Mouse (Mus musculus): ENCODE data around the gene Armc9. TPM values are rescaled to one million over a fixed set of nuclear protein-coding genes. Genes with fewer than 3 reads are reported as not detected.

Armc9 gene
- polyA plus RNA-seq (2015; fragmentation: Nextera tagmentation; extraction: Ambion mirVana): 12.9 and 13.7 TPM in 2 replicates

GRCm38 (mm10) chr1:86154133-86154823 is at the start of gene Armc9:
Armc9 (plus strand) TSS chr1:86154780.
- peak within 1 kb of the TSS; percentile 89 for H3K9ac ChIP-seq
- H3K27me3 ChIP-seq (replicated peaks): no peaks in the 10 kb centered on the region
- peak; percentile 99 for ATAC-seq (ENCODE audit: extremely low read depth, insufficient number of reproducible peaks, low FRiP score, low TSS enrichment)
- H3K27ac ChIP-seq (replicated peaks): peak within 1 kb of the TSS; percentile 86
- peaks cover 11% of the 10 kb centered on the region; the same call in 1 of the 2 replicates for H3K36me3 ChIP-seq
- H3K4me1 ChIP-seq: peaks cover 18% of the 10 kb centered on the region
- H3K4me3 ChIP-seq: peak within 1 kb of the TSS; percentile 92
- H3K9me3 ChIP-seq: no peaks in the 10 kb centered on the region
- WGBS: 4% methylated on average over 40 of the region's 40 CpGs
- H3K4me2 ChIP-seq: peak within 1 kb of the TSS; percentile 87

GRCm38 (mm10) chr1:86105054-86105453 is 49.5 kb upstream of the Armc9 start:
- 96% methylated on average over 1 of the region's 1 CpGs for WGBS
- ATAC-seq (ENCODE audit: extremely low read depth, insufficient number of reproducible peaks, low FRiP score, low TSS enrichment): no peak

GRCm38 (mm10) chr1:86111779-86112178 is 42.8 kb upstream of the Armc9 start, which contains the start of gene Htr2b:
Htr2b (minus strand) TSS chr1:86111970.
- ATAC-seq (ENCODE audit: extremely low read depth, insufficient number of reproducible peaks, low FRiP score, low TSS enrichment): no peak

More at GRCm38 (mm10) chr1:86105054-86105453, 49.5 kb upstream of the Armc9 start:
- no peak overlapping the region for H3K9ac ChIP-seq
- H3K36me3 ChIP-seq: peaks cover 39% of the 10 kb centered on the region
- no peak overlapping the region for H3K27ac ChIP-seq (replicated peaks)
- no peaks in the 10 kb centered on the region for H3K4me1 ChIP-seq
- no peaks in the 10 kb centered on the region for H3K27me3 ChIP-seq (replicated peaks)
- no peak overlapping the region for H3K4me2 ChIP-seq
- H3K4me3 ChIP-seq: no peak overlapping the region
- no peaks in the 10 kb centered on the region for H3K9me3 ChIP-seq

GRCm38 (mm10) chr1:86114141-86114540 is 40.4 kb upstream of the Armc9 start:
- no peak overlapping the region for H3K27ac ChIP-seq (replicated peaks)
- H3K27me3 ChIP-seq (replicated peaks): no peaks in the 10 kb centered on the region
- H3K9me3 ChIP-seq: no peaks in the 10 kb centered on the region
- peaks cover 44% of the 10 kb centered on the region for H3K36me3 ChIP-seq
- 92% methylated on average over 3 of the region's 3 CpGs for WGBS
- no peak overlapping the region for H3K4me3 ChIP-seq
- H3K4me2 ChIP-seq: no peak overlapping the region
- no peaks in the 10 kb centered on the region for H3K4me1 ChIP-seq
- ATAC-seq (ENCODE audit: extremely low read depth, insufficient number of reproducible peaks, low FRiP score, low TSS enrichment): no peak
- H3K9ac ChIP-seq: no peak overlapping the region

More at GRCm38 (mm10) chr1:86111779-86112178, 42.8 kb upstream of the Armc9 start, which contains the start of gene Htr2b:
- H3K27ac ChIP-seq (replicated peaks): no peak within 1 kb of the TSS
- no peaks in the 10 kb centered on the region for H3K9me3 ChIP-seq
- H3K4me3 ChIP-seq: no peak within 1 kb of the TSS
- H3K36me3 ChIP-seq: peaks cover 32% of the 10 kb centered on the region
- H3K27me3 ChIP-seq (replicated peaks): no peaks in the 10 kb centered on the region
- H3K9ac ChIP-seq: no peak within 1 kb of the TSS
- no peak within 1 kb of the TSS for H3K4me2 ChIP-seq
- 64% methylated on average over 6 of the region's 6 CpGs for WGBS
- H3K4me1 ChIP-seq: no peaks in the 10 kb centered on the region

GRCm38 (mm10) chr1:86119549-86119948 is 35.0 kb upstream of the Armc9 start:
- ATAC-seq (ENCODE audit: extremely low read depth, insufficient number of reproducible peaks, low FRiP score, low TSS enrichment): no peak
- WGBS: 86% methylated on average over 4 of the region's 4 CpGs
- Histone ChIP-seq H3K4me2 (no peak overlapping the region), H3K27ac (replicated peaks) (no peak overlapping the region), H3K36me3 (peaks cover 87% of the 10 kb centered on the region), H3K4me3 (no peak overlapping the region), H3K27me3 (replicated peaks) (no peaks in the 10 kb centered on the region), H3K9me3 (no peaks in the 10 kb centered on the region), H3K9ac (no peak overlapping the region), H3K4me1 (no peaks in the 10 kb centered on the region)

GRCm38 (mm10) chr1:86126036-86126435 is 28.5 kb upstream of the Armc9 start:
- H3K9ac ChIP-seq: no peak overlapping the region
- no peak overlapping the region for H3K27ac ChIP-seq (replicated peaks)
- H3K36me3 ChIP-seq: peaks cover 93% of the 10 kb centered on the region
- H3K4me2 ChIP-seq: no peak overlapping the region
- no peaks in the 10 kb centered on the region for H3K4me1 ChIP-seq
- H3K27me3 ChIP-seq (replicated peaks): no peaks in the 10 kb centered on the region
- no peaks in the 10 kb centered on the region for H3K9me3 ChIP-seq
- no peak overlapping the region for H3K4me3 ChIP-seq
- 98% methylated on average over 2 of the region's 2 CpGs for WGBS
- no peak for ATAC-seq (ENCODE audit: extremely low read depth, insufficient number of reproducible peaks, low FRiP score, low TSS enrichment)

GRCm38 (mm10) chr1:86133337-86133736 is 21.2 kb upstream of the Armc9 start, which contains the start of gene Gm21972:
Gm21972 (plus strand) TSS chr1:86133637.
- Histone ChIP-seq H3K27me3 (replicated peaks) (no peaks in the 10 kb centered on the region), H3K4me2 (no peak within 1 kb of the TSS), H3K4me3 (no peak within 1 kb of the TSS), H3K4me1 (no peaks in the 10 kb centered on the region), H3K36me3 (peaks cover 93% of the 10 kb centered on the region), H3K27ac (replicated peaks) (no peak within 1 kb of the TSS), H3K9me3 (no peaks in the 10 kb centered on the region), H3K9ac (no peak within 1 kb of the TSS)
- WGBS: 91% methylated on average over 4 of the region's 4 CpGs
- no peak for ATAC-seq (ENCODE audit: extremely low read depth, insufficient number of reproducible peaks, low FRiP score, low TSS enrichment)

- no peaks in the 10 kb centered on the region for H3K27me3 ChIP-seq (replicated peaks)
- no peak overlapping the region for H3K27ac ChIP-seq (replicated peaks)
- WGBS: 92% methylated on average over 6 of the region's 6 CpGs
- no peaks in the 10 kb centered on the region for H3K9me3 ChIP-seq
- H3K36me3 ChIP-seq: peaks cover 94% of the 10 kb centered on the region
- no peak overlapping the region for H3K4me3 ChIP-seq
- no peak for ATAC-seq (ENCODE audit: extremely low read depth, insufficient number of reproducible peaks, low FRiP score, low TSS enrichment)
- H3K4me1 ChIP-seq: no peaks in the 10 kb centered on the region
- H3K9ac ChIP-seq: no peak overlapping the region
- no peak overlapping the region for H3K4me2 ChIP-seq
Measured at GRCm38 (mm10) chr1:86135315-86135714, 19.3 kb upstream of the Armc9 start.

- no peak overlapping the region for H3K4me2 ChIP-seq
- no peak for ATAC-seq (ENCODE audit: extremely low read depth, insufficient number of reproducible peaks, low FRiP score, low TSS enrichment)
Measured at GRCm38 (mm10) chr1:86141081-86141480, 13.5 kb upstream of the Armc9 start.

GRCm38 (mm10) chr1:86143165-86143564 is 11.4 kb upstream of the Armc9 start:
- H3K4me1 ChIP-seq: 0 out of 2 replicates have a peak, but pooled peaks cover 4% of the 10 kb centered on the region
- ATAC-seq (ENCODE audit: extremely low read depth, insufficient number of reproducible peaks, low FRiP score, low TSS enrichment): no peak
- H3K27me3 ChIP-seq (replicated peaks): no peaks in the 10 kb centered on the region
- no peaks in the 10 kb centered on the region for H3K9me3 ChIP-seq
- no peak overlapping the region for H3K4me3 ChIP-seq
- peaks cover 35% of the 10 kb centered on the region for H3K36me3 ChIP-seq
- WGBS: 69% methylated on average over 4 of the region's 4 CpGs
- no peak overlapping the region for H3K4me2 ChIP-seq
- H3K9ac ChIP-seq: 0 out of 2 replicates have a peak overlapping the region, but pooled peaks have one; percentile 3
- H3K27ac ChIP-seq (replicated peaks): peak overlapping the region; percentile 70

More at GRCm38 (mm10) chr1:86141081-86141480, 13.5 kb upstream of the Armc9 start:
- Histone ChIP-seq H3K36me3 (peaks cover 54% of the 10 kb centered on the region), H3K27ac (replicated peaks) (no peak overlapping the region), H3K9ac (no peak overlapping the region), H3K9me3 (no peaks in the 10 kb centered on the region), H3K4me3 (no peak overlapping the region), H3K4me1 (0 out of 2 replicates have a peak, but pooled peaks cover 4% of the 10 kb centered on the region), H3K27me3 (replicated peaks) (no peaks in the 10 kb centered on the region)
- whole genome bisulfite sequencing: 78% methylated on average over 3 of the region's 3 CpGs

GRCm38 (mm10) chr1:86144001-86144944 is 10.3 kb upstream of the Armc9 start:
- Histone ChIP-seq H3K27ac (replicated peaks) (peak overlapping the region; percentile 70), H3K4me1 (0 out of 2 replicates have a peak, but pooled peaks cover 4% of the 10 kb centered on the region), H3K9ac (0 out of 2 replicates have a peak overlapping the region, but pooled peaks have one; percentile 3), H3K9me3 (no peaks in the 10 kb centered on the region), H3K4me2 (no peak overlapping the region), H3K4me3 (no peak overlapping the region), H3K36me3 (peaks cover 24% of the 10 kb centered on the region), H3K27me3 (replicated peaks) (no peaks in the 10 kb centered on the region)
- WGBS: 75% methylated on average over 21 of the region's 21 CpGs
- ATAC-seq (ENCODE audit: extremely low read depth, insufficient number of reproducible peaks, low FRiP score, low TSS enrichment): no peak

Measured in heart, embryonic 13.5 days (tissue).